Mouse (Mus musculus): ENCODE measurements around the gene Rnf141.

DNA sequence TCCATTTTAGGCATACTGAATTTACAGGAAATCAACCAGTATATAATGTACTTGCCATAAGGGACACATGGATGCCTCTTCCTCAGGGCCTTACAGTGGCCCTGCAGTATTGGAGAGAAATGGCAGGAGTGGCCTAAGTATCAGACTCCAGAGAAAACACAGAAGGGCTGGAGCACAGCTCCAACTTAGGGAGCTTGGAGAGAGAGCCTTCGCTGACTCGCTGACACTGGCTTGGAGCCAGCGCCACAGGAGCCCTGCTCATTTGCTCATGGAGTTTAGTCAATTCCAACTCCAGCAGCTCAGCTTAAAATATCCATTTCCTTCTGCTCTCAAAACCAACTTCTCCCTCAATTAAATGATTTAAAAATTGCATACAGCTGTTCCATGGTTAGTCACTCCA is 22.6 kb downstream of the Rnf141 start:
- TF ChIP-seq CTCF (conservative IDR thresholded peaks at IDR 0.05; ENCODE audit: low read length) = no peak
- TF ChIP-seq NANOG (IDR thresholded peaks at IDR 0.05; ENCODE audit: borderline replicate concordance, low read length) = no peak
